Mouse (Mus musculus): ENCODE data around the gene Serhl.
"Not testable (repeated sequence)": the region's sequence is repeated elsewhere in the genome, so short reads cannot be mapped to it uniquely, and the experiment has no call there.

DNA sequence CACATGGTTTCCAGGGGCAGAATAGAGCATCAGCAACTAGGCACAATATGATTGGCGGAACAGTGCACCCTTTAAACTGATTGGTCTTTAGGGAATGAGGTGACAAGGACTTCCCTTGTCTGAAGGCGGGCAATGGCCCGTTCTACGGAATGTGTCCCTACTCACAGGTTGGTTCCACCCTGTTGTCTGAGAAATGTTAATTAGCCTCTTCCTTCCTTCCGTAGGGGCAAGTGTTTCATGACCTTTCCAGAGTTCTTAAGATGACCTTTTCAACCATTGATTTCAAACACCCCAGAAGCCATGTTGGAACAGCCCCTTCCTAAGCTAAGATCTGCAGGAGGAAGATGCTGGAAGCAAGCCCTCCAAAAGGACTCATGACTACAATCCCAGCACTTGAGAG, 43.7 kb upstream of the Serhl start:
- TF ChIP-seq CTCF (conservative IDR thresholded peaks at IDR 0.05; ENCODE audit: low read length); NANOG (IDR thresholded peaks at IDR 0.05; ENCODE audit: borderline replicate concordance, low read length); POU5F1 (IDR thresholded peaks at IDR 0.05; ENCODE audit: borderline replicate concordance, low read length): not testable (repeated sequence)

Measured in E14TG2a.4 (cell line).